Mouse (Mus musculus): ENCODE measurements around the gene Mettl11b. TPM values are rescaled to one million over a fixed set of nuclear protein-coding genes. Genes with fewer than 3 reads are reported as not detected.
"Not testable (repeated sequence)": the region's sequence is repeated elsewhere in the genome, so short reads cannot be mapped to it uniquely, and the experiment has no call there.

Gene Mettl11b
- not detected for total RNA-seq (2021)
- long read RNA-seq, experiment 1: 0 reads
- long read RNA-seq, experiment 2: 0 reads

GRCm38 (mm10) chr1:163725106-163725759 lies at the start of gene Mettl11b:
Mettl11b (minus strand) TSS chr1:163725232.
- no peak for DNase-seq (ENCODE audit: low spot score in 2 of 2)

GRCm38 (mm10) chr1:163757462-163758207 lies 32.6 kb upstream of the Mettl11b start:
- no peak for DNase-seq (ENCODE audit: low spot score in 2 of 2)

- no peak for DNase-seq (ENCODE audit: low spot score in 2 of 2)
Measured at GRCm38 (mm10) chr1:163751360-163751992, 26.4 kb upstream of the Mettl11b start.

GRCm38 (mm10) chr1:163737239-163737533 lies 12.2 kb upstream of the Mettl11b start:
- DNase-seq (ENCODE audit: low spot score in 2 of 2): no peak

GRCm38 (mm10) chr1:163736441-163737238 lies 11.6 kb upstream of the Mettl11b start:
- no peak for DNase-seq (ENCODE audit: low spot score in 2 of 2)

GRCm38 (mm10) chr1:163731166-163731565 lies 6.1 kb upstream of the Mettl11b start:
- not testable (repeated sequence) for DNase-seq (ENCODE audit: low spot score in 2 of 2)

- DNase-seq (ENCODE audit: low spot score in 2 of 2): no peak
Measured at GRCm38 (mm10) chr1:163723913-163724312, 1.1 kb downstream of the Mettl11b start.

- no peak for DNase-seq (ENCODE audit: low spot score in 2 of 2)
Measured at GRCm38 (mm10) chr1:163708618-163709017, 16.4 kb downstream of the Mettl11b start.

- DNase-seq (ENCODE audit: low spot score in 2 of 2): no peak
Measured at GRCm38 (mm10) chr1:163700571-163700970, 24.5 kb downstream of the Mettl11b start.

GRCm38 (mm10) chr1:163699702-163700101 lies 25.3 kb downstream of the Mettl11b start:
- DNase-seq (ENCODE audit: low spot score in 2 of 2): no peak

GRCm38 (mm10) chr1:163691860-163692259 lies 33.2 kb downstream of the Mettl11b start:
- DNase-seq (ENCODE audit: low spot score in 2 of 2): no peak

- no peak for DNase-seq (ENCODE audit: low spot score in 2 of 2)
Measured at GRCm38 (mm10) chr1:163682935-163683430, 42.0 kb downstream of the Mettl11b start.

- no peak for DNase-seq (ENCODE audit: low spot score in 2 of 2)
Measured at GRCm38 (mm10) chr1:163682127-163682526, 42.9 kb downstream of the Mettl11b start.

GRCm38 (mm10) chr1:163672866-163673265 lies 52.2 kb downstream of the Mettl11b start:
- no peak for DNase-seq (ENCODE audit: low spot score in 2 of 2)

- DNase-seq (ENCODE audit: low spot score in 2 of 2): no peak
Measured at GRCm38 (mm10) chr1:163671326-163671725, 53.7 kb downstream of the Mettl11b start.

- no peak for DNase-seq (ENCODE audit: low spot score in 2 of 2)
Measured at GRCm38 (mm10) chr1:163670702-163671101, 54.3 kb downstream of the Mettl11b start.

GRCm38 (mm10) chr1:163669936-163670335 lies 55.1 kb downstream of the Mettl11b start:
- DNase-seq (ENCODE audit: low spot score in 2 of 2): no peak

GRCm38 (mm10) chr1:163662416-163662815 lies 62.6 kb downstream of the Mettl11b start:
- no peak for DNase-seq (ENCODE audit: low spot score in 2 of 2)

GRCm38 (mm10) chr1:163658535-163658928 lies 66.5 kb downstream of the Mettl11b start:
- DNase-seq (ENCODE audit: low spot score in 2 of 2): no peak

GRCm38 (mm10) chr1:163657766-163658534 lies 67.1 kb downstream of the Mettl11b start:
- no peak for DNase-seq (ENCODE audit: low spot score in 2 of 2)

Measured in adrenal gland, adult 18-20 months (tissue).